Mouse (Mus musculus): Measurements from ENCODE around the gene Cmtm8. TPM values are rescaled to one million over a fixed set of nuclear protein-coding genes. Genes with fewer than 3 reads are reported as not detected.

Gene Cmtm8
- total and polyA plus RNA-seq, 3 experiments = 1.9 to 7.9 TPM; not detected in 1

DNA sequence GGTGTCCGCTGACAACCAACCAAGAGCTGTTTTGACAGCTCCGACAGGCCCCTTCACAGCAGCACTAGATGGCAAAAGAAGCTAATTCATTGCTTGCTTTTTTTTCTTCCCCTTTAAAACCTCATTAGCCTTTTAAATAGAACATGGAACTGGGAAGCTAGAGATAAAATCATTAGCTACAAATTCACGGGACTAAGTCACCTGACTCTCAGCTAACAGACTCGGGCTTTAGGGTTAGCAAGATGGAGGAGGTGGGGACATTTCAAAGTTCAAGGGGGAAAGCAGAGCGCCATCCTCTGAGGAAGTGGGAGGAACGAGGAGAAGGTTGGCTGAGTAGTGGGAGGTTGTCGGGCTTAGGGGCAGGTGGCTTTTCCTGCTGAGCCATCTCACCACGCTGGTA lies 36.7 kb downstream of the Cmtm8 start (continued):
- TF ChIP-seq NELFE (IDR thresholded peaks at IDR 0.05; ENCODE audit: low read depth, low read length) (no peak), ZNF384 (IDR thresholded peaks at IDR 0.05; ENCODE audit: low read depth, low read length) (peak; percentile 35; the same call in 1 of the 2 replicates), ZKSCAN1 (IDR thresholded peaks at IDR 0.05; ENCODE audit: low read depth, low read length) (no peak), RAD21 (IDR thresholded peaks at IDR 0.05; ENCODE audit: low read depth, low read length) (no peak), MEF2A (IDR thresholded peaks at IDR 0.05; ENCODE audit: extremely low read depth, insufficient replicate concordance, low read depth, low read length, poor library complexity, severe bottlenecking) (no peak), ZMIZ1 (IDR thresholded peaks at IDR 0.05; ENCODE audit: low read depth, low read length) (no peak), JUND (IDR thresholded peaks at IDR 0.05; ENCODE audit: low read depth, low read length) (no peak)

DNA sequence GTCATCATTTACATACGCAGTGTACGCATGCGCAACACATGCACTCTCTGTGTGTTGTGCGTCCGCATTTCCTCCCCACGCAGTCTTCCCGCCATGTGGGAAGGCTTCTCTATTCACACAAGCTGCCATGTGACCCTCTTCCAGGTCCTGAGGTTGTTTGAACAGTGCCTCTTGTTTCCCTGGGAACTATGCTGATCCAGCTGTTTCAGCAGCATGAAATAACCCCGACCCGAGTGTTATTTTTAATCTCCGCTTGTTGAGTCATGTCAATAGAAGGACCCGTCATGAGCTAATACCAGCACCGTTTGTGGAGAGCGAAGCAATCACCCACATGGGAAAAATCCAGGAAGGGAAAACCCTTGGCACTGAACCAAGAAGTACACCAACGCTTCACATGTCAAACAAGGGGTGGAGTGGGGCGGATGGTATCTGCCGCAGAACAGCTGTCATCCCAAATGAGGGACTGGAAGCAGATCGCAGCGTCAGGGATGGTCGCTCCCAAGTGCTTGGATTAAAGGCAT lies 38.7 kb downstream of the Cmtm8 start:
- no peaks in the 10 kb centered on the region for H3K79me2 ChIP-seq (ENCODE audit: control insufficient read depth, insufficient read depth, low read length, poor library complexity)
- TF ChIP-seq ZC3H11A (IDR thresholded peaks at IDR 0.05; ENCODE audit: low read depth, low read length) = no peak
- TF ChIP-seq ZKSCAN1 (IDR thresholded peaks at IDR 0.05; ENCODE audit: low read depth, low read length) = no peak
- TF ChIP-seq BHLHE40 (IDR thresholded peaks at IDR 0.05; ENCODE audit: borderline replicate concordance, low read depth, low read length) = no peak
- no peak overlapping the region for H3K27ac ChIP-seq (ENCODE audit: control insufficient read depth, low read depth, low read length)
- no peaks in the 10 kb centered on the region for H3K9me3 ChIP-seq (replicated peaks; ENCODE audit: insufficient read depth, low read length)
- no peaks in the 10 kb centered on the region for H3K27me3 ChIP-seq (ENCODE audit: control insufficient read depth in 1 of 2, insufficient read depth in 2 of 2, low read length in 2 of 2)
- no peak overlapping the region for H3K4me3 ChIP-seq (ENCODE audit: control insufficient read depth in 1 of 2, insufficient read depth in 1 of 2, low read depth in 2 of 2, low read length in 2 of 2)
- no peak overlapping the region for H3K9ac ChIP-seq (ENCODE audit: control insufficient read depth, low read depth, low read length, poor library complexity, severe bottlenecking)
- peaks cover 0 to 2% of the 10 kb centered on the region in 2 experiments; a peak in 1 of 4 replicates for H3K36me3 ChIP-seq (ENCODE audit: control insufficient read depth in 1 of 2, insufficient read depth in 2 of 2, low read length in 2 of 2)
- H3K4me1 ChIP-seq (ENCODE audit: control insufficient read depth in 1 of 2, insufficient read depth in 2 of 2, low read length in 2 of 2) = peaks cover 0 to 2% of the 10 kb centered on the region in 2 experiments; a peak in 2 of 4 replicates
- DNase-seq (ENCODE audit: low read depth, low spot score) = no peak

DNA sequence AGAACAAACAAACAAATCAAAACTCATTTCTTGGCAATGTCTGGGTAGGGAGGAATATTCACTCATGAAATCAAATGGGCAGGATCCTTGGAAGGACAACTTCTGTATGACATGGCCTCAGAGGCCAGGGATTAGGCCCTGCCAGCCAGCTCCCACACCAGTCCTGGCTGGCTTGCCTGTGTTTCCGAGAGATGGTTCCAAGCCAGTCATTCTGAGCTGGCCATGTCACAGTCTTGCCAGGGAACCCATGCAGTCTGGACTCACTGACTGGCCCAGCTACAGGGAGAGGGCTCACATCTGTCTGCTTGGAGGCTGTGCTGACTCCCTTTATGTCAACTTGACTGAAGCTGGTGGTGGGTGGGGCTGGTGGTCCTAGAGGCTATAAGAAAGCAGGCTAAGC lies 41.8 kb downstream of the Cmtm8 start:
- no peak for DNase-seq (ENCODE audit: low read depth, low spot score)
- no peaks in the 10 kb centered on the region for H3K27me3 ChIP-seq (ENCODE audit: control insufficient read depth in 1 of 2, insufficient read depth in 2 of 2, low read length in 2 of 2)

More for the DNA sequence above, 41.8 kb downstream of the Cmtm8 start:
- Histone ChIP-seq H3K9me3 (replicated peaks; ENCODE audit: insufficient read depth, low read length) (no peaks in the 10 kb centered on the region), H3K36me3 (ENCODE audit: control insufficient read depth in 1 of 2, insufficient read depth in 2 of 2, low read length in 2 of 2) (peaks cover 0 to 2% of the 10 kb centered on the region in 2 experiments; a peak in 1 of 4 replicates), H3K9ac (ENCODE audit: control insufficient read depth, low read depth, low read length, poor library complexity, severe bottlenecking) (no peak overlapping the region), H3K4me3 (ENCODE audit: control insufficient read depth in 1 of 2, insufficient read depth in 1 of 2, low read depth in 2 of 2, low read length in 2 of 2) (no peak overlapping the region), H3K4me1 (ENCODE audit: control insufficient read depth in 1 of 2, insufficient read depth in 2 of 2, low read length in 2 of 2) (peaks cover 0 to 2% of the 10 kb centered on the region in 2 experiments; a peak in 2 of 4 replicates), H3K27ac (ENCODE audit: control insufficient read depth, low read depth, low read length) (no peak overlapping the region), H3K79me2 (ENCODE audit: control insufficient read depth, insufficient read depth, low read length, poor library complexity) (no peaks in the 10 kb centered on the region)
- no peak for TF ChIP-seq RCOR1 (IDR thresholded peaks at IDR 0.05; ENCODE audit: low read depth, low read length)
- TF ChIP-seq MAFK (IDR thresholded peaks at IDR 0.05; ENCODE audit: borderline replicate concordance, low read depth, low read length) = no peak
- TF ChIP-seq MXI1 (IDR thresholded peaks at IDR 0.05; ENCODE audit: low read depth, low read length) = no peak
- TF ChIP-seq CTCF (IDR thresholded peaks at IDR 0.05 in 2 of 3, conservative IDR thresholded peaks at IDR 0.05 in 1 of 3; ENCODE audit: control insufficient read depth in 1 of 3, insufficient read depth in 1 of 3, low read depth in 2 of 3, low read length in 3 of 3, poor library complexity in 1 of 3, severe bottlenecking in 1 of 3) = no peak
- TF ChIP-seq BHLHE40 (IDR thresholded peaks at IDR 0.05; ENCODE audit: borderline replicate concordance, low read depth, low read length) = no peak
- TF ChIP-seq TAL1 (IDR thresholded peaks at IDR 0.05; ENCODE audit: low read length) = no peak
- TF ChIP-seq ZKSCAN1 (IDR thresholded peaks at IDR 0.05; ENCODE audit: low read depth, low read length) = no peak
- no peak for TF ChIP-seq ZC3H11A (IDR thresholded peaks at IDR 0.05; ENCODE audit: low read depth, low read length)
- TF ChIP-seq CHD1 (IDR thresholded peaks at IDR 0.05; ENCODE audit: low read depth, low read length) = no peak
- TF ChIP-seq ZNF384 (IDR thresholded peaks at IDR 0.05; ENCODE audit: low read depth, low read length) = no peak
- TF ChIP-seq EP300 (IDR thresholded peaks at IDR 0.05; ENCODE audit: low read depth in 1 of 2, low read length in 2 of 2) = no peak
- TF ChIP-seq ETS1 (IDR thresholded peaks at IDR 0.05; ENCODE audit: low read depth, low read length) = no peak
- TF ChIP-seq MYC (IDR thresholded peaks at IDR 0.05; ENCODE audit: low read depth, low read length) = no peak
- no peak for TF ChIP-seq MEF2A (IDR thresholded peaks at IDR 0.05; ENCODE audit: extremely low read depth, insufficient replicate concordance, low read depth, low read length, poor library complexity, severe bottlenecking)
- no peak for TF ChIP-seq POLR2AphosphoS2 (IDR thresholded peaks at IDR 0.05; ENCODE audit: low read length)
